Mouse (Mus musculus): ENCODE results near the gene Bcas1. TPM values are rescaled to one million over a fixed set of nuclear protein-coding genes. Genes with fewer than 3 reads are reported as not detected.

Gene Bcas1
- total RNA-seq, 2 experiments from 2014 or later, result 1.7 to 1.9 TPM

GRCm38 (mm10) chr2:170310310-170310987 is 117.2 kb downstream of the Bcas1 start:
- DNase-seq, result no peak

DNA sequence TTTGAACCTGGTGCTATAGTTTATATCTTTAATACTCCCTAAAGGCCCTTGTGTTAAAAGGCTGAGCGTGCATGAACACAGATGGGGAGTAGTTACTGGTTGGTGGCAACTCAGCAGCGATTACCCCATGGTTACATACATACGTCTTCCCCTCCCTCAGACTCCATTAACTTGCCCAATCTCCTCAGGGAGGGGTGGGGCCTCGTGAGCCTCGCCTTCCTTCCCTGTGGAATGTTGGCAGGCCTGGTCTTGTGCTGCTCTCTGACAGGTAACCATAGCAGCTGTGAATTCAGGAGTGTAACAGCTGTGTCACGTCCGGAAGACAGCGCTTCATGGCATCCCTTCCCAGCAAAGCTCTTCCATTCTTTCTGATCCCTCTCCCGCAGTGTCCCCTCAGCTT is 118.7 kb downstream of the Bcas1 start:
- no peak for DNase-seq

DNA sequence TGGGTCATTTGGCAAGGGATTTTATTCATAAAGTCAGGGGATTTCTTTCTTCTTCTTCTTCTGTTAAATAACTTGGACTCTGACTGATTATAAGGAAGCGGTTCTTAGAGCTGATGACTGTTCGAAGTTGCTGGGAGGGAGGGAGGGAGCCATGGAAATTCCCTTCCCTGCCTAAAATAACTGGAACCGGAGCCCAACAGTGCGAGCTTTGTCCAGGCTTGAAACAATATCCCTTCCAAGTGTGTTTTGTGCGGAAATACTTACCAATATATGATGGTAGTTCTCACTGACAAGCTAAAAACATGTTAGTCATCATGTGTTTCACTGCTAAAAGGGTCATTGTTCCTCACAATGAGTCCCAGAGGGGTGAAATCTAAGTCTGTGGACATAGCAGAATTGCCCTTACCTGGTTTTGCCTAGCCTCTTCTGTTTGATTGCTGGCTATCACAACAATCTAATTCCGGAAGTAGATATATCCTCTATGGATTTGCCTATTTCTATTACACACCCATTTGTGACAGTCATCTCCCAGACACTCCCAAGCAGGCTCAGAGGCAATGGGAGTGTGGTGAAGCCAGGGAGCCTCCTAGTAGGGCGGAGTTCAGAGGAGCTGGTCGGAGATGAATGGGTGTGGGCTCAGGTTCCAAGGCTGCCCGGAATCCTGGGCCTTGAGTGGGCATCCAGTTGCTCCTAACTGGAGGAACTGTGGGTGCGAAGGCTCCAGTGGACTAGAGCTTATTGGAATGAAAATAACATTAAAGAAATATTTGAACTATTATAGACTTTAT is 119.4 kb downstream of the Bcas1 start:
- no peak for DNase-seq

DNA sequence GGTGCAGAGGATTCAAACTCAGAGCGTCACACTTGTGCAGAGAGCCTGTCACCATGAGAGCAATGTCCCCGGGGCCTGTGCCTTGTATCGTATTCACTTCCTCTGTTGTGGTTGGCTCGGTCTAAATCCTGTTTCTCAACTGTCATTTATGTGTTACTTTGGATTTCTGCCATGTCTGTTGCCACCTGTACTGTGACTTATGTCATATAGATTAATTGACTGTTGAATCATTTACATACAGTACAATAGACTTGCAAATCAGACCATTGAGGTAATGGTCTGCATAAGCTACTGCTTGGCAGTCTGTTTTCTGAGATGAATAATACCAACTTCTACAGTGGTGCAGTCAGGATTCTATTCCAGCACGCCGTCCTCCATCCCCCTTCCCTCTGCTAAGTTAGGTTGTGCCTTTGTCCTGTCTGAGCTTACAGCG is 120.0 kb downstream of the Bcas1 start:
- DNase-seq, result no peak

- no peak for DNase-seq
These were observed 120.9 kb downstream of the Bcas1 start for GRCm38 (mm10) chr2:170306637-170307320.

- no peak for DNase-seq
These were observed 122.9 kb downstream of the Bcas1 start for GRCm38 (mm10) chr2:170304766-170305165.

DNA sequence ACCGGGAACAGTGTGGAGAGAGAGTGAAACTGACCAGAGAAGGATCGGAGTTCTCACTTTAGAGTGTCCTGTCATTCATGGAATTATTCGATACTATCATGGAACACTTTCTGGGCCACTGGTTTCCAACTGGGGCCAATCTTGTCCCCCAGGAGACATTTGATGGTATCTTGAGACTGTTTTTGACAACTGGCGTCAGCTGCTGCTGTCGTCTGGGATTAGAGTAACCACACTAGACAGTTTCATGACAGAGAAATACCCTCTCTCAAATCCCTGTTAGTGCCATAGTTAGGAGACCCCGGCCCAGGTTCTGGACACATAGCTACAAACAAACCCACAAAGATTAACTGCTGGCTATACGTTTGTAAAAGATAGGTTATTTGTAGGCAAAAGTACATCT is 124.0 kb downstream of the Bcas1 start:
- DNase-seq, result no peak

DNA sequence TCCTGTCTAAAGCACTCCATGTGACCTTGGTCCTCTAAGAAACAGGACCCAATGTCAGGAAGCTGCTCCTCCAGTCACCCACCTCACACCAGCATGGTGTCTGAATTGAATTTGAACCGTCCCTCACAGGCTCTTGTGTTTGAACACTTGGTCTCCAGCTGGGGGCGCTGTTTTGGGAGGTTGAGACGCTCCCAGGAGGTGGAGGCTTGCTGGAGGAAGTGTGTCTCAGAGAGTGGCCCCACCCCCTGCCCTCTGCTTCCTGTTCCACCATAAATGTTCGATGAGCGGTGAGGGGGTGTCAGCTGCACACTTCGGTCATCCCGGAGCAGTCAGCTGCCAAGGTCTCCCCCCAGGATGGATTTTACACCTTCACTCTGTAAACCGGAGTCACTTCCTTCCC is 124.8 kb downstream of the Bcas1 start:
- DNase-seq, result no peak

Other genes with a start within 250 kb of the Bcas1 start
- 10 to 100 TPM; 12.9 to 14.2 TPM for gene Pfdn4, start 68.6 kb upstream of the Bcas1 start, total RNA-seq (2021)
- gene Cyp24a1, start 69.3 kb upstream of the Bcas1 start, total RNA-seq (2021), result not detected
- not detected for gene 4930470P17Rik, start 174.2 kb upstream of the Bcas1 start, total RNA-seq (2021)